Mouse (Mus musculus): Measurements from ENCODE around the gene Jagn1.

- TF ChIP-seq POLR2A (IDR thresholded peaks at IDR 0.05; ENCODE audit: borderline replicate concordance, low read depth, low read length), result no peak
- TF ChIP-seq CTCF (IDR thresholded peaks at IDR 0.05; ENCODE audit: low read depth, low read length), result no peak
Observed at GRCm38 (mm10) chr6:113483100-113483615, 40.8 kb downstream of the Jagn1 start, which contains the start of gene Creld1.

Measured in bone marrow macrophage, adult 2 months (primary cell).